Mouse (Mus musculus): Measurements from ENCODE around the gene Dhx34. TPM values are rescaled to one million over a fixed set of nuclear protein-coding genes. Genes with fewer than 3 reads are reported as not detected.
"Not testable (repeated sequence)": the region's sequence is repeated elsewhere in the genome, so short reads cannot be mapped to it uniquely, and the experiment has no call there.

Gene Dhx34
- polyA plus RNA-seq, 1 experiment from 2014 or later: 11.6 TPM

- DNase-seq (no peak), ATAC-seq (ENCODE audit: low FRiP score, low TSS enrichment) (no peak)
- Histone ChIP-seq H3K36me3 (ENCODE audit: control insufficient read depth, insufficient read depth, low read length) (no peaks in the 10 kb centered on the region), H3K27me3 (ENCODE audit: control insufficient read depth, insufficient read depth, low read length) (no peaks in the 10 kb centered on the region), H3K4me1 (ENCODE audit: control insufficient read depth, insufficient read depth, low read length) (no peaks in the 10 kb centered on the region), H3K4me2 (ENCODE audit: low read length) (no peak overlapping the region), H3K4me3 (replicated peaks; ENCODE audit: low read depth, low read length) (no peak overlapping the region), H3K9ac (replicated peaks; ENCODE audit: low read length) (no peak overlapping the region), H3K9me3 (ENCODE audit: control insufficient read depth, low read length) (no peaks in the 10 kb centered on the region), H3K27ac (replicated peaks; ENCODE audit: low read depth, low read length) (no peak overlapping the region)
- WGBS: 93% methylated on average over 11 of the region's 11 CpGs
Measured at GRCm38 (mm10) chr7:16257830-16258229, 36.0 kb upstream of the Dhx34 start.

GRCm38 (mm10) chr7:16255963-16256362, 34.1 kb upstream of the Dhx34 start:
- ATAC-seq (ENCODE audit: low FRiP score, low TSS enrichment); H3K4me1 ChIP-seq (ENCODE audit: control insufficient read depth, insufficient read depth, low read length): not testable (repeated sequence)
- WGBS: 79% methylated on average over 4 of the region's 4 CpGs

GRCm38 (mm10) chr7:16254195-16254594, 32.4 kb upstream of the Dhx34 start:
- H3K36me3 ChIP-seq (ENCODE audit: control insufficient read depth, insufficient read depth, low read length): no peaks in the 10 kb centered on the region
- ATAC-seq (ENCODE audit: low FRiP score, low TSS enrichment): no peak
- DNase-seq: no peak
- no peak overlapping the region for H3K9ac ChIP-seq (replicated peaks; ENCODE audit: low read length)
- no peak overlapping the region for H3K27ac ChIP-seq (replicated peaks; ENCODE audit: low read depth, low read length)
- no peak overlapping the region for H3K4me3 ChIP-seq (replicated peaks; ENCODE audit: low read depth, low read length)
- H3K27me3 ChIP-seq (ENCODE audit: control insufficient read depth, insufficient read depth, low read length): no peaks in the 10 kb centered on the region
- 78% methylated on average over 4 of the region's 4 CpGs for WGBS
- H3K4me1 ChIP-seq (ENCODE audit: control insufficient read depth, insufficient read depth, low read length): no peaks in the 10 kb centered on the region
- H3K9me3 ChIP-seq (ENCODE audit: control insufficient read depth, low read length): no peaks in the 10 kb centered on the region
- no peak overlapping the region for H3K4me2 ChIP-seq (ENCODE audit: low read length)

More at GRCm38 (mm10) chr7:16255963-16256362, 34.1 kb upstream of the Dhx34 start:
- not testable (repeated sequence) for H3K36me3 ChIP-seq (ENCODE audit: control insufficient read depth, insufficient read depth, low read length); H3K27me3 ChIP-seq (ENCODE audit: control insufficient read depth, insufficient read depth, low read length); DNase-seq; H3K27ac ChIP-seq (replicated peaks; ENCODE audit: low read depth, low read length); H3K4me3 ChIP-seq (replicated peaks; ENCODE audit: low read depth, low read length); H3K9ac ChIP-seq (replicated peaks; ENCODE audit: low read length); H3K4me2 ChIP-seq (ENCODE audit: low read length); H3K9me3 ChIP-seq (ENCODE audit: control insufficient read depth, low read length)

GRCm38 (mm10) chr7:16250687-16251086, 28.9 kb upstream of the Dhx34 start:
- H3K4me3 ChIP-seq (replicated peaks; ENCODE audit: low read depth, low read length): no peak overlapping the region
- no peaks in the 10 kb centered on the region for H3K9me3 ChIP-seq (ENCODE audit: control insufficient read depth, low read length)
- 91% methylated on average over 5 of the region's 5 CpGs for whole genome bisulfite sequencing
- no peak for ATAC-seq (ENCODE audit: low FRiP score, low TSS enrichment)
- no peaks in the 10 kb centered on the region for H3K27me3 ChIP-seq (ENCODE audit: control insufficient read depth, insufficient read depth, low read length)
- H3K27ac ChIP-seq (replicated peaks; ENCODE audit: low read depth, low read length): no peak overlapping the region
- no peak for DNase-seq
- no peak overlapping the region for H3K9ac ChIP-seq (replicated peaks; ENCODE audit: low read length)
- no peaks in the 10 kb centered on the region for H3K36me3 ChIP-seq (ENCODE audit: control insufficient read depth, insufficient read depth, low read length)
- no peaks in the 10 kb centered on the region for H3K4me1 ChIP-seq (ENCODE audit: control insufficient read depth, insufficient read depth, low read length)
- H3K4me2 ChIP-seq (ENCODE audit: low read length): no peak overlapping the region

- no peak overlapping the region for H3K4me2 ChIP-seq (ENCODE audit: low read length)
- 55% methylated on average over 2 of the region's 4 CpGs for WGBS
- no peaks in the 10 kb centered on the region for H3K36me3 ChIP-seq (ENCODE audit: control insufficient read depth, insufficient read depth, low read length)
- no peak for ATAC-seq (ENCODE audit: low FRiP score, low TSS enrichment)
- no peaks in the 10 kb centered on the region for H3K27me3 ChIP-seq (ENCODE audit: control insufficient read depth, insufficient read depth, low read length)
- H3K9me3 ChIP-seq (ENCODE audit: control insufficient read depth, low read length): no peaks in the 10 kb centered on the region
- H3K4me1 ChIP-seq (ENCODE audit: control insufficient read depth, insufficient read depth, low read length): no peaks in the 10 kb centered on the region
- no peak for DNase-seq
- H3K4me3 ChIP-seq (replicated peaks; ENCODE audit: low read depth, low read length): no peak overlapping the region
- H3K27ac ChIP-seq (replicated peaks; ENCODE audit: low read depth, low read length): no peak overlapping the region
- no peak overlapping the region for H3K9ac ChIP-seq (replicated peaks; ENCODE audit: low read length)
Measured at GRCm38 (mm10) chr7:16245958-16246357, 24.1 kb upstream of the Dhx34 start.

- Histone ChIP-seq H3K9ac (replicated peaks; ENCODE audit: low read length) (no peak within 1 kb of the TSS), H3K27me3 (ENCODE audit: control insufficient read depth, insufficient read depth, low read length) (no peaks in the 10 kb centered on the region), H3K4me3 (replicated peaks; ENCODE audit: low read depth, low read length) (no peak within 1 kb of the TSS), H3K27ac (replicated peaks; ENCODE audit: low read depth, low read length) (no peak within 1 kb of the TSS), H3K4me1 (ENCODE audit: control insufficient read depth, insufficient read depth, low read length) (no peaks in the 10 kb centered on the region), H3K36me3 (ENCODE audit: control insufficient read depth, insufficient read depth, low read length) (no peaks in the 10 kb centered on the region), H3K9me3 (ENCODE audit: control insufficient read depth, low read length) (no peaks in the 10 kb centered on the region), H3K4me2 (ENCODE audit: low read length) (no peak within 1 kb of the TSS)
- WGBS: 90% methylated on average over 5 of the region's 5 CpGs
- DNase-seq: no peak
- ATAC-seq (ENCODE audit: low FRiP score, low TSS enrichment): no peak
Measured at GRCm38 (mm10) chr7:16244067-16244466, 22.2 kb upstream of the Dhx34 start, which contains the start of gene C5ar2. Gene C5ar2 (minus strand): TSS chr7:16244154.

- Histone ChIP-seq H3K4me1 (ENCODE audit: control insufficient read depth, insufficient read depth, low read length) (no peaks in the 10 kb centered on the region), H3K4me2 (ENCODE audit: low read length) (no peak overlapping the region), H3K36me3 (ENCODE audit: control insufficient read depth, insufficient read depth, low read length) (no peaks in the 10 kb centered on the region), H3K4me3 (replicated peaks; ENCODE audit: low read depth, low read length) (no peak overlapping the region), H3K9ac (replicated peaks; ENCODE audit: low read length) (no peak overlapping the region), H3K27me3 (ENCODE audit: control insufficient read depth, insufficient read depth, low read length) (no peaks in the 10 kb centered on the region), H3K27ac (replicated peaks; ENCODE audit: low read depth, low read length) (no peak overlapping the region), H3K9me3 (ENCODE audit: control insufficient read depth, low read length) (no peaks in the 10 kb centered on the region)
- DNase-seq (no peak), ATAC-seq (ENCODE audit: low FRiP score, low TSS enrichment) (no peak)
- WGBS: 92% methylated on average over 6 of the region's 6 CpGs
Measured at GRCm38 (mm10) chr7:16242198-16242597, 20.4 kb upstream of the Dhx34 start.

GRCm38 (mm10) chr7:16241787-16242186, 19.9 kb upstream of the Dhx34 start:
- DNase-seq (no peak), ATAC-seq (ENCODE audit: low FRiP score, low TSS enrichment) (no peak)
- no peaks in the 10 kb centered on the region for H3K9me3 ChIP-seq (ENCODE audit: control insufficient read depth, low read length)
- H3K36me3 ChIP-seq (ENCODE audit: control insufficient read depth, insufficient read depth, low read length): no peaks in the 10 kb centered on the region
- H3K4me1 ChIP-seq (ENCODE audit: control insufficient read depth, insufficient read depth, low read length): no peaks in the 10 kb centered on the region
- H3K4me3 ChIP-seq (replicated peaks; ENCODE audit: low read depth, low read length): no peak overlapping the region
- no peak overlapping the region for H3K9ac ChIP-seq (replicated peaks; ENCODE audit: low read length)
- H3K27ac ChIP-seq (replicated peaks; ENCODE audit: low read depth, low read length): no peak overlapping the region
- 67% methylated on average over 11 of the region's 11 CpGs for WGBS
- no peak overlapping the region for H3K4me2 ChIP-seq (ENCODE audit: low read length)
- H3K27me3 ChIP-seq (ENCODE audit: control insufficient read depth, insufficient read depth, low read length): no peaks in the 10 kb centered on the region

GRCm38 (mm10) chr7:16240978-16241303, 19.1 kb upstream of the Dhx34 start:
- Histone ChIP-seq H3K9me3 (ENCODE audit: control insufficient read depth, low read length) (no peaks in the 10 kb centered on the region), H3K36me3 (ENCODE audit: control insufficient read depth, insufficient read depth, low read length) (no peaks in the 10 kb centered on the region), H3K4me3 (replicated peaks; ENCODE audit: low read depth, low read length) (no peak overlapping the region), H3K27me3 (ENCODE audit: control insufficient read depth, insufficient read depth, low read length) (no peaks in the 10 kb centered on the region), H3K27ac (replicated peaks; ENCODE audit: low read depth, low read length) (no peak overlapping the region), H3K4me2 (ENCODE audit: low read length) (no peak overlapping the region), H3K4me1 (ENCODE audit: control insufficient read depth, insufficient read depth, low read length) (no peaks in the 10 kb centered on the region), H3K9ac (replicated peaks; ENCODE audit: low read length) (no peak overlapping the region)
- ATAC-seq (ENCODE audit: low FRiP score, low TSS enrichment) (no peak), DNase-seq (no peak)
- 100% methylated on average over 1 of the region's 1 CpGs for WGBS

All from midbrain, embryonic 14.5 days (tissue).